21 mouse cellular contexts compared by ENCODE assay signal in genomic region chr10:127319969-127320368, GRCm38 (mm10). TPM values are rescaled to one million over a fixed set of nuclear protein-coding genes. Genes with fewer than 3 reads are reported as not detected.
"Had no signal": no experiment of that assay in that cellular context is flagged by ENCODE, and none has a peak within 500 bp of the region (broad histone marks: within the 10 kb centered on the region; RNA-seq: fewer than 3 reads in every experiment).

No protein-coding gene starts in this region.

- H3K36me3 ChIP-seq: liver, embryonic 15.5 days; lung, embryonic 15.5 days; midbrain, embryonic 10.5 days; midbrain, embryonic 13.5 days; midbrain, embryonic 15.5 days; neural tube, embryonic 12.5 days; stomach, embryonic 15.5 days had no signal

- H3K27ac ChIP-seq: liver, embryonic 15.5 days; lung, embryonic 15.5 days; midbrain, embryonic 10.5 days; midbrain, embryonic 13.5 days; midbrain, embryonic 15.5 days; neural tube, embryonic 12.5 days; stomach, embryonic 15.5 days; stomach, postnatal 0 days had no signal

- DNase-seq: liver, postnatal 0 days; lung, adult 2 months; lung, postnatal 4 days; right cerebral cortex, postnatal 14 days; thymus, adult 2 months; thymus, postnatal 25 days; thymus, postnatal 4 days had no signal

- H3K9me3 ChIP-seq: liver, embryonic 15.5 days; lung, embryonic 15.5 days; midbrain, embryonic 10.5 days; midbrain, embryonic 13.5 days; midbrain, embryonic 15.5 days; neural tube, embryonic 12.5 days; stomach, embryonic 15.5 days had no signal

- H3K9ac ChIP-seq: liver, embryonic 15.5 days; liver, postnatal 0 days; lung, embryonic 15.5 days; midbrain, embryonic 13.5 days; midbrain, embryonic 15.5 days; neural tube, embryonic 12.5 days; stomach, embryonic 15.5 days had no signal

- H3K4me3 ChIP-seq: liver, embryonic 15.5 days; lung, embryonic 15.5 days; midbrain, embryonic 10.5 days; midbrain, embryonic 13.5 days; midbrain, embryonic 15.5 days; neural tube, embryonic 12.5 days; stomach, embryonic 15.5 days had no signal

- H3K4me1 ChIP-seq: midbrain, embryonic 10.5 days; midbrain, embryonic 13.5 days; midbrain, embryonic 15.5 days; neural tube, embryonic 12.5 days; stomach, embryonic 15.5 days had no signal

- ATAC-seq: liver, postnatal 0 days; lung, postnatal 0 days; midbrain, embryonic 13.5 days; midbrain, embryonic 15.5 days had no signal

- H3K4me2 ChIP-seq: liver, embryonic 15.5 days; lung, embryonic 15.5 days; midbrain, embryonic 13.5 days; midbrain, embryonic 15.5 days; neural tube, embryonic 12.5 days; stomach, embryonic 15.5 days had no signal

RNA-seq across cellular contexts. Expression of gene Gli1, which starts 21.8 kb away (rescaled TPM):
- total RNA-seq: megakaryocyte, adult 5-6 weeks; megakaryocyte-erythroid progenitor cell, adult 5-6 weeks; neutrophil, adult 5-6 weeks had no signal

RNA-seq across cellular contexts. Expression of gene Inhbe, which starts 34.2 kb away (rescaled TPM):
- total RNA-seq: megakaryocyte-erythroid progenitor cell, adult 5-6 weeks had no signal
- polyA plus RNA-seq: lung, embryonic 15.5 days; lung, postnatal 0 days; midbrain, embryonic 13.5 days; neural tube, embryonic 12.5 days; testis, adult 2 months; thymus, adult 2 months; urinary bladder, adult 2 months had no signal
